Mouse (Mus musculus): ENCODE results near the gene Prdm4. TPM values are rescaled to one million over a fixed set of nuclear protein-coding genes. Genes with fewer than 3 reads are reported as not detected.

Gene Prdm4
- polyA plus RNA-seq, 1 experiment: 26.6 TPM

- TF ChIP-seq POLR2A (IDR thresholded peaks at IDR 0.05; ENCODE audit: extremely low read depth, insufficient read depth, low read length): no peak
- TF ChIP-seq CTCF (IDR thresholded peaks at IDR 0.05; ENCODE audit: extremely low read depth, insufficient read depth, low read length): no peak
- Histone ChIP-seq H3K4me1 (ENCODE audit: control insufficient read depth, insufficient read depth, low read length) (no peaks in the 10 kb centered on the region), H3K4me3 (ENCODE audit: insufficient read depth, low read length) (no peak overlapping the region), H3K27ac (ENCODE audit: insufficient read depth, low read length) (no peak overlapping the region)
Measured at GRCm38 (mm10) chr10:85948483-85949196, 31.7 kb upstream of the Prdm4 start.

- H3K27ac ChIP-seq (ENCODE audit: insufficient read depth, low read length): no peak overlapping the region
- TF ChIP-seq CTCF (IDR thresholded peaks at IDR 0.05; ENCODE audit: extremely low read depth, insufficient read depth, low read length) (no peak), POLR2A (IDR thresholded peaks at IDR 0.05; ENCODE audit: extremely low read depth, insufficient read depth, low read length) (no peak)
- H3K4me3 ChIP-seq (ENCODE audit: insufficient read depth, low read length): no peak overlapping the region
- no peaks in the 10 kb centered on the region for H3K4me1 ChIP-seq (ENCODE audit: control insufficient read depth, insufficient read depth, low read length)
Measured at GRCm38 (mm10) chr10:85936280-85936965, 19.5 kb upstream of the Prdm4 start.

- no peak for TF ChIP-seq CTCF (IDR thresholded peaks at IDR 0.05; ENCODE audit: extremely low read depth, insufficient read depth, low read length)
- no peak for TF ChIP-seq POLR2A (IDR thresholded peaks at IDR 0.05; ENCODE audit: extremely low read depth, insufficient read depth, low read length)
- H3K27ac ChIP-seq (ENCODE audit: insufficient read depth, low read length): no peak overlapping the region
- peaks cover 4% of the 10 kb centered on the region for H3K4me1 ChIP-seq (ENCODE audit: control insufficient read depth, insufficient read depth, low read length)
- no peak overlapping the region for H3K4me3 ChIP-seq (ENCODE audit: insufficient read depth, low read length)
Measured at GRCm38 (mm10) chr10:85929962-85930361, 13.0 kb upstream of the Prdm4 start.

- Histone ChIP-seq H3K4me1 (ENCODE audit: control insufficient read depth, insufficient read depth, low read length) (peaks cover 4% of the 10 kb centered on the region), H3K4me3 (ENCODE audit: insufficient read depth, low read length) (peak overlapping the region; percentile 39), H3K27ac (ENCODE audit: insufficient read depth, low read length) (no peak overlapping the region)
- TF ChIP-seq CTCF (IDR thresholded peaks at IDR 0.05; ENCODE audit: extremely low read depth, insufficient read depth, low read length) (no peak), POLR2A (IDR thresholded peaks at IDR 0.05; ENCODE audit: extremely low read depth, insufficient read depth, low read length) (no peak)
Measured at GRCm38 (mm10) chr10:85929208-85929591, 12.3 kb upstream of the Prdm4 start.

GRCm38 (mm10) chr10:85928499-85929207 is 11.7 kb upstream of the Prdm4 start:
- peak overlapping the region; percentile 39 for H3K4me3 ChIP-seq (ENCODE audit: insufficient read depth, low read length)
- H3K27ac ChIP-seq (ENCODE audit: insufficient read depth, low read length): no peak overlapping the region
- peaks cover 4% of the 10 kb centered on the region for H3K4me1 ChIP-seq (ENCODE audit: control insufficient read depth, insufficient read depth, low read length)
- TF ChIP-seq CTCF (IDR thresholded peaks at IDR 0.05; ENCODE audit: extremely low read depth, insufficient read depth, low read length) (peak; percentile 18; the same call in 1 of the 2 replicates), POLR2A (IDR thresholded peaks at IDR 0.05; ENCODE audit: extremely low read depth, insufficient read depth, low read length) (peak; percentile 52; the same call in 1 of the 2 replicates)

GRCm38 (mm10) chr10:85927676-85928445 is 10.9 kb upstream of the Prdm4 start, which contains the start of gene Ascl4:
TSS of gene Ascl4 (plus strand) at chr10:85927681.
- Histone ChIP-seq H3K27ac (ENCODE audit: insufficient read depth, low read length) (no peak within 1 kb of the TSS), H3K4me1 (ENCODE audit: control insufficient read depth, insufficient read depth, low read length) (peaks cover 4% of the 10 kb centered on the region), H3K4me3 (ENCODE audit: insufficient read depth, low read length) (peak within 1 kb of the TSS; percentile 39)
- no peak for TF ChIP-seq CTCF (IDR thresholded peaks at IDR 0.05; ENCODE audit: extremely low read depth, insufficient read depth, low read length)
- TF ChIP-seq POLR2A (IDR thresholded peaks at IDR 0.05; ENCODE audit: extremely low read depth, insufficient read depth, low read length): no peak

GRCm38 (mm10) chr10:85879886-85880486 is 37.0 kb downstream of the Prdm4 start:
- no peak overlapping the region for H3K4me3 ChIP-seq (ENCODE audit: insufficient read depth, low read length)
- H3K4me1 ChIP-seq (ENCODE audit: control insufficient read depth, insufficient read depth, low read length): no peaks in the 10 kb centered on the region
- no peak overlapping the region for H3K27ac ChIP-seq (ENCODE audit: insufficient read depth, low read length)
- TF ChIP-seq POLR2A (IDR thresholded peaks at IDR 0.05; ENCODE audit: extremely low read depth, insufficient read depth, low read length): no peak
- TF ChIP-seq CTCF (IDR thresholded peaks at IDR 0.05; ENCODE audit: extremely low read depth, insufficient read depth, low read length): no peak

- no peak overlapping the region for H3K4me3 ChIP-seq (ENCODE audit: insufficient read depth, low read length)
- H3K27ac ChIP-seq (ENCODE audit: insufficient read depth, low read length): no peak overlapping the region
- no peak for TF ChIP-seq POLR2A (IDR thresholded peaks at IDR 0.05; ENCODE audit: extremely low read depth, insufficient read depth, low read length)
- no peak for TF ChIP-seq CTCF (IDR thresholded peaks at IDR 0.05; ENCODE audit: extremely low read depth, insufficient read depth, low read length)
- H3K4me1 ChIP-seq (ENCODE audit: control insufficient read depth, insufficient read depth, low read length): peaks cover 2% of the 10 kb centered on the region; the same call in 1 of the 2 replicates
Measured at GRCm38 (mm10) chr10:85875812-85876211, 41.1 kb downstream of the Prdm4 start.

Data from cortical plate, adult 2 months (tissue).